Mouse (Mus musculus) adipocyte (in vitro differentiated cells): ENCODE data around the gene Rem1.

Experiments used
- DNase-seq: peaks from one replicate; pipeline ENCODE4 v3.0.0-alpha.2; 2016; ENCODE audit warnings: low spot score

The Rem1 gene

DNA sequence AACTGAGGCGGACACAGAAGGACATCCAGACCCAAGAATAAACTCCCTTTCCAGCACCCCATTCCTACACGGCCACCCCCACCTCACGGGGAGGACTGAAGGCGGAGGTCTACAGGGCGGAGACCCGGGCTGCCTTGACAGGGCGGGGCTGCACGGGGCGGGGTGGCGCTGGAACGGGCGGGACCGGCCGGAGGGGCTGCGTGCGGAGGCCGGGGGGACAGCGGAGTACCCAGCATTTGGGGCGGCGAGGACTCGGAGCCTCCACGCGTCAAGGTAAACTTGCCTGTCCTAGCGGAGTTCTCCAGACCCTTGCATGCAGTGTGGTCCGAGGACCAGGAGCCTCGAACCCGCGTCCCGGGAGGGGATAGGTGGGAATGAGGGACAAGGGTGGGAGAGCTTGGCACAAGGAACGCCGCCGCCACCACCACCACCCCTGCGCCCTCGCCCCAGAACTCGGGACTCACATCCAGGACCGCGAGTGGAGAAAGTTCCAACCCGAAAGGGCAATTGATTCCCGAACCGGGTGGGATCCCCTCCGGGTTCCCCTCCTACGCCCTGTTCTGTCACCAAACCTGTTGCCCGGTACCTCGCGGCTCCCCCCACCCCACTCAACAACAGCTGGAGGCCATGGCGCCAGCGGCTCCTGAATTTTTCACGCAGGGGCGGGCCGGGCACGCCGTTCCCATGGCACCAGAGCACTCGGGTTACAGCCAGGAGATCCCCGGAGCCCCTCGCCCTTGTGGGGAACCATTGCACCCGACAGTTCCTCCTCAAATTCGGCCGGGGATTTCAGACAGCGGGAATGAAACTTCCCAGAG lies at the start of gene Rem1:
Gene Rem1, plus strand, starts transcription at position 178 of the 818 bp plus-strand sequence.
- DNase-seq = no peak

- no peak for DNase-seq
Measured at GRCm38 (mm10) chr2:152580107-152580506, 46.6 kb upstream of the Rem1 start, which contains the start of gene Defb19. TSS of gene Defb19 (minus strand) at chr2:152580312.

DNA sequence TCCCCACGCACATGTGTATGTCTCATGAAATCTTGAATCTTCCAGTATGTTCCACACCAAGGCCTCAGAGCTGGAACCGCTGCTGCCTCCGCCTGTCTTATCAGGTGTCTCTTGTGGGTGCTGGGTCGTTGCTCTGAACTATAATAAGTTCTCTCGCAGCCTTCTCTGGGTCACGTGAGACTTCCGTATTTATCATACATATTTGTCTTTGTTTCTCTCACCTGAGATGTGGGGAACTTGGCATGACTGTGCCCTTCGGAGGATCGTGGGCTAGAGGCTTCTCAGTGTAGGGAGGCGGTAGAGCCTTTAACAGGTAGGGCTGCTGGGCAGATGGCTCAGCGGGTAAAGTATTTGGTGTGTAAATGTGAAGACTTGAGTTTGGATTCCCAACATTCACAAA lies 46.1 kb upstream of the Rem1 start:
- no peak for DNase-seq

DNA sequence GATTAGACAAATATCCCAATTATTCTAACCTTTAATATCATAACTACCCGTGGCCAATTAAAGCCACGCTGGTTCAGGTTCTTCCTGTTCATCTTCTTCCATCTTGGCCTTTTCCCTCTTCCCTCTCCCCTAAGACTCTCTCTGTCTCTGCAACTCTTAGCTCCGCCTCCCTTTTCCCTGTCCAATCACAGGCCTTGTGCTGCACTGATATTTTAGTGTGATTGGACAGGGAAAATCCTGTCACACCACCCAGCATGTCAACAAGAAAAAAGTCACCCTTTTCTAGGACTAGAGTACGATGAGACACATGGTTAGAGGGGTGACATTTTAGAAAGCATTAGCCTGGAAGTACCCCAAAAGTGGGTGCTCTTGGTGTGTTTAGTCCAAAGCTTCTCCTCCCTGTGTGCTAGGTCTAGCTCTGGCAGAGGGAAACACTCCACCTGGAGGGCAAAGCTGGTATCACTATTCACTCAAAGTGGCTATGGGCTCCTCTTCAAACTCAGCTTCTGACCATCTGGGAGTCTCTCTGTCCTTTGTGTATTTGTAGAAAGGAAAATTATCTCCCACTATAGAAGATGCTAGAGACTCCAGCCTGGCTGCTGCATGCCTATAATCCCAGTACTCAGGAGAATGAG lies 39.7 kb upstream of the Rem1 start:
- peak; percentile 28 for DNase-seq

DNA sequence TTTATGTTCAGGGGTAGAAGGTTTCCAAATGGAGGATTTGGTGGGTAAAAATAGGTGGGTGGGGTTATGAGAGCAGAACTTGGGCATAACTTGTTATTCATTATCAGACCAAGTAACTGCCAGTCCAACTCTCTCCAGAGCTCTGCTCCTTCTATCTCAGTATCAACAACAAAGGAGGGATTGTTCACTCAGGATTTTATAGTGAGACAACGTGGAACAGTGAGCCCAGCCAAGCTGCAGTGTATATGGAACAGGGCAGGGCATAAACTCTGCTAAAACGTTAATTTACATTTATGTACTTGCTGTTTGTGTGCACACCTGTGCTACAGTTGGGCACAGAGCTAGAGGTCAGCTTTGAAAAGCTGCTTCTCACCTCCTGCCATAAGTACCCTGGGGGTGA lies 38.3 kb upstream of the Rem1 start:
- DNase-seq = no peak

DNA sequence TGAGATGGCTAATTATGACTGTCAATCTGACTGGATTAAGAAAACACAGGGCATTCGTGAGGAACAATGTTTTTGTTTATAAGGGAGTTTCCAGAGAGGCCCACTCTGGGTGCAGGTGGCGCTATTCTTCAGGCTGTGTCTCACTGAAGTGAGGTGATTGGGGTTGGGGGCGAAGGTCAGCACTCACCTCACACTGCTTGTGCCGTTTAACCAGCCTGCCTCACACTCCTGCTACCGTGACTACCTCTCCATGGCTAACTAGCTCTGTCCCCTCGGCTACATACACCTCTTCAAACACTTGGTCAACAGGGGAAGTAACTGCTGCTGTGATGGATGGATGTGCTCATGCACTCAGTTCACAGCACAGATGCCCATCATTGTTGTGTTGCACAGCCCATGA lies 37.7 kb upstream of the Rem1 start:
- no peak for DNase-seq

DNA sequence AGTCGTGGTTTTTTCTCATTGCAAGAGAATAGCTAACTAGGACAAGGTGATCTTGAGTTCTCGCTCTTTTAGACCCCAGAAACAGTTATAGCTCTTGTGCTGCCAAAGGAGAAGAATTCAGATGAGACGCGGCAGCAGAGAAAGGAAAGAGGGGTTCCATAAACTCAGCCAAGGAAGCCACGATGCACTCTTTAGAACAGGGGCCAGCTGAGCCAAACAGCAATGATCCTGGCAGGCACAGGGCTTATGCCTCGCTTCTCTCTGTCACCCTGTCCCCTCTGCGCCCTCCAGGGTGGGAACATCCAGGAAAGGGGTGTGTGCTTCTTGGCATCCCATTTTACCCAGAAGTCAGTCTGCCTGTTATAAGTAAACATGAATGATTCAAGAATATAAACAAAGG lies 27.5 kb upstream of the Rem1 start, which contains the start of gene Defb45:
Gene Defb45, minus strand, starts transcription at position 101 of the 400 bp plus-strand sequence.
- DNase-seq = no peak

- no peak for DNase-seq
Measured at GRCm38 (mm10) chr2:152600076-152600475, 26.7 kb upstream of the Rem1 start.

DNA sequence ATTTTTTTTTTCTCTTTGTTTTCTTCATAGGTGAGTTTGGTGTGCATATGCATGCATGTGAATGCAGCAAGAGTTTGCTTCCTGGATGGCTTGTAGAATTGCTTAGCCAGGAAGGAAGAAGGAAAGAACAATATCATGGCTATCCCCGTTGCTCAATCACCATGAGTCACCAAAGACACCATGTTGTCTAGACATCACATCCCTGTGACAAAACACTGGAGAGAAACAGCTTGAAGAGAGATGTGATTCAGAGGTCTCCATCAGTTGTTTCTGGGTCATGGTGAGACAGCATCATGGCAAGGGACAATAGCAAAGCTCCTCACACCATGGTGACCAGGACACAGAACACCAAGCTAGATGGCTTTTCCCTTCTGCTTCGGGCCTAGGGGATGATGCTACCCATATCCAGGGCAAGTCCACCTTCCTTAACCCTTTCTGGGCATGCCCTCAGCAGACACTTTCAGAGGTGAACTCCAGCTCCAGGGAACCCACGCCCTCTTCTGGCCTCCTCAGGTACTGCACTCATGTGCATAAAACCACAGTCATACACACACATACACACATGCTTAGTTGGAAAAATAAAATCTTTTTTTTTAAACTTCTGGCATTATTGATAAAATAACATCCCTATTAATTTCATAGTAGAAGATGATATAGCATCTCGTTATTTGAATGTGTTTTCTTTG lies 25.3 kb upstream of the Rem1 start:
- no peak for DNase-seq

DNA sequence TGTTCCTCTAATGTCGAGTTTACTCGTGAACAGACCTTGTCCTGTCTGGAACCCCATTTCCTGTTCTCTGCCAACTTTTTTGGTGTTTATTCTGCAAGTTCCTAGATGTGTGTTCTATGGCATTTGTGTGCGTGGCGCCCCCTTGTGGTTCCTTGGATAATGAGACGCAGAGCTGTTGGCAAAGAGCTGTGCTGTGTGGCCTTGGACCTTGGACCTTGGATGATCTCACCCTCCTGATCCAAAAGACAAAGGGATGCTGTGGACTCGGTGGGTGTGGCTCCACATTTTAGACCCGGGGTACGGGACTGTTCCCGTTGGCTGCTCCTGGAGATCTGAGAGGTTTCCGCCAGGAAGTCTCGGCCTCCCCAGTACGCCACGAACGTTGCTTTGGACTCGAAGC lies 22.7 kb upstream of the Rem1 start, which contains the start of gene Defb36:
Gene Defb36, plus strand, starts transcription at position 271 of the 400 bp plus-strand sequence.
- DNase-seq = peak; percentile 61

GRCm38 (mm10) chr2:152607746-152608145 lies 19.0 kb upstream of the Rem1 start:
- no peak for DNase-seq

DNA sequence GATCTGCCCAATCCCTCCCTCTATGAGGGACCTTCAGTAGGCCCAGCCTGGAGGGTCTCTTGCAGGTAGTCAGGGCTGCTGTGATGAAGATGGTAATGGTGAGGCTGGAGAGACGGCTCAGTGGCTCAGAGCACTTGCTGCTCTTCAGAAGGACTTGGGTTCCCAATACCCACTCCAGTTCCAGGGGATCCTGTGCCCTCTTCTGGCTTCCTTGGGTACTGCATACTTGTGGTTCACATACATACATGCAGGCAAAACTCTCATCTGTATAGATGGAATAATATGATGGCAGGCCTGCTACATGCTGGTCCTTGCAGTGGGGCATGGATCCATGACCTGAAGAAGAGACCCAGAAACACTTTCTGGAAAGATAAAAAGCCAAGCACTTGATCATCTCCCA lies 18.0 kb upstream of the Rem1 start:
- DNase-seq = no peak

GRCm38 (mm10) chr2:152612193-152612592 lies 14.6 kb upstream of the Rem1 start:
- no peak for DNase-seq

DNA sequence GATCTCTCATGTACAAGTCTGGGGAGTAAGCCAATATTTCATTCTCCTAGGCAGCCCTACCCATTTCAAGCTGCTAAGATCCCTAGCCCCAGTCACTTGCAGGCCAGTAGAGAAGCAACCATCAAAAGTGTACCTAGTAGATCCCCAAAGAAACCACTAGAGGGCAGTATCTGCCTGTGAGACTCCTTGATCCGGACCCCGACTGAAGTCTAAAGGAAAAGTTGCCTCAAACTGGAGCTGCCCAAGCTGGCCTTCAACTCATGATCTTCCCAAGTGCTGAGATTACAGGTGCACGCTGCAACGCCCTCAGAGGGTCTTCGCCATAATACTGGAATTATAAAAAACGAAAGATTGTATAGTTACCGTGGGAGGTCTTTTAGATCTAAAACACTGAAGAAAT lies 11.2 kb upstream of the Rem1 start:
- peak; percentile 89 for DNase-seq

- no peak for DNase-seq
Measured at GRCm38 (mm10) chr2:152616470-152616869, 10.3 kb upstream of the Rem1 start.

DNA sequence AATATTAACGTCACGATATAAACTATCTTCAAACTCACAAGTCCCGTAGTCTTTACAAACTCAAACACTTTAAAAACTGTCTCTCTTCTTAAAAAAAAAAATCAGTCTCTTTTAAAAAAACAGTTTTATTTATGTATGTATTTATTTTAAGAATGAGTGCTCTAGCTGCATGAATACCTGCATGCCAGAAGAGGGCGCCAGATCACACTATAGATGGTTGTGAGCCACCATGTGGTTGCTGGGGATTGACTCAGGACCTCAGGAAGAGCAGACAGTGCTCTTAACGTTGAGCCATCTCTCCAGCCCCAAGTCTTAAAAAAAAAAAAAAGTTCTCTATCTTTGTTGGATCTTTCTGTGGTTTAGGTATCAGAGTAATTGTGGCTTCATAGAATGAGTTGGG lies 9.4 kb upstream of the Rem1 start:
- peak; percentile 28 for DNase-seq

DNA sequence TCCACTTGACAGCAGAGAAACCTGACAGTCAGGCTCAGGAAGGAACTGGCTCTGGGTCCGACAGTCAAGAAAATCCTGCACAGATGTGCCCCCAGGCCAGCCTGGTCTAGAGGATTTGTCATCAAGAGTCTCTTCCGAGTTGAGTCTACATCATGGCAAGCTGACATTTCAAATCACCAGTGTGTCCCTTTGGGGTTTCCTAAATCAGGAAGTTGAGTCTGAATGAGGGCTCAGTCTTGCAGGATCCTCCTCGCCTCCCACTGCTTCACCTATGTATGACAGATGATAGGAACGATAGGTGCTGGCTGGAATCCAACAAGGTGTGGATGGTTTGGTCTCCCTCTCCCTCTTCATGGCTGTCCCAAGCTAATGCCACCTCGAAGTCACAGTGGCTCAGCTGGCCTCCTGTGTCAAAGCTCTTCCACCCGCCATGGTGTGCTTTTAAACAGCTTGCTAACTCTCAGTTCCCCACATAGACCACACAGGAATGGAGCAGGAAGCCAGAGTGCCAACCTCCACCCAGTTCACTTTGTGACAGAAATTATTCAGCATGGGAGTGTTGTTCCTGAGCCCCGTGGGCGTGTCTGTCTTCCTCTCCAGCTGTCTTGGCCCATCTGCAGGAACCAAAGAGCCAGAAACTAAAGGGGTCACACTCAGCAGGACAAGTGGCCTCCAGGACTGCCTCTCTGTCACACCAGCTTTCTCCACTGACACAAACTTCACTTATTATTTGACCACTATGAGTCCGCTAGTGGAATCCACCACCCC lies 6.2 kb upstream of the Rem1 start:
- peak; percentile 70 for DNase-seq

GRCm38 (mm10) chr2:152622151-152622550 lies 4.6 kb upstream of the Rem1 start:
- DNase-seq = no peak

- DNase-seq = no peak
Measured at GRCm38 (mm10) chr2:152622953-152623352, 3.8 kb upstream of the Rem1 start, which contains the start of gene Defb25. TSS of gene Defb25 (minus strand) at chr2:152623053.

DNA sequence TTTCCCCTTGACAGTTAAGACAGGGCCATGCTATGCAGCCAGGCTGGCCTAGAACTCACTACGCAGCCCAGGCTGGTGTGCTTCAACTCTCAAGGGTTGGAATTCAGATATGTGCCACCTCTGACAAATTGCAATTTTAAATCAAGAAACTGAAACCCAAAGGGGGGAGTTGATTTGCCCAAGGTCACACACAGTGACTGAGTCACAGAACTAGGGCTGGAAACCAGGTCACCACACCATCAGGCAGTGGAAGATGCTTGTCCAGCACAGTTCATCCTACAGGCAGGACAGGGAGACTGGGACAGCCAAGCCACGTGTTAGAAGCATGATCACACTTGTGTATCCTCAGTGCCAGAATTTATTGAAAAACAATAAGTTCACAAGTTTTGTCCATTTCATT lies 2.2 kb upstream of the Rem1 start:
- no peak for DNase-seq

GRCm38 (mm10) chr2:152625256-152625655 lies 1.5 kb upstream of the Rem1 start:
- DNase-seq = no peak

DNA sequence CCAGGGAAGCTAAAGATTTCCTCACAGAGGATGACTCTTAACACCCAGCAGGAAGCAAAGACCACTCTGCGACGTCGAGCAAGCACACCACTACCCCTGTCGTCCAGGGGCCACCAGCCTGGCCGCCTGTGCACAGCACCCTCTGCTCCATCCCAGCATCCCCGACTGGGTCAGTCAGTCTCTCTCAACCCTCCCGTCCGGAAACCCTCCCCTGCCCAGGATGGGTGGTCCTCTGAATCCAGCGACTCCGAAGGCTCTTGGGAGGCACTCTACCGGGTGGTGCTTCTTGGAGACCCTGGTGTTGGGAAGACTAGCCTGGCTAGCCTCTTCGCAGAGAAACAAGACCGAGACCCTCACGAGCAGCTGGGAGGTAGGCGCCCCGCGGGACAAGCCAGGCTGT lies 1.3 kb downstream of the Rem1 start:
- no peak for DNase-seq
